Mouse (Mus musculus): ENCODE measurements around the gene Crybb3. TPM values are rescaled to one million over a fixed set of nuclear protein-coding genes. Genes with fewer than 3 reads are reported as not detected.

Crybb3 gene
- total RNA-seq, 1 experiment: 1.2 TPM

GRCm38 (mm10) chr5:113050581-113051185, 30.7 kb downstream of the Crybb3 start:
- DNase-seq (ENCODE audit: low read depth, low spot score): no peak
- Histone ChIP-seq H3K36me3 (ENCODE audit: control insufficient read depth, insufficient read depth, low read length, poor library complexity, severe bottlenecking) (no peaks in the 10 kb centered on the region), H3K9me3 (ENCODE audit: control insufficient read depth, insufficient read depth, low read depth, low read length) (no peaks in the 10 kb centered on the region), H3K9ac (ENCODE audit: insufficient read depth, low read depth, low read length, poor library complexity, severe bottlenecking) (no peak overlapping the region), H3K27ac (ENCODE audit: insufficient read depth, low read depth, low read length, poor library complexity, severe bottlenecking) (no peak overlapping the region), H3K4me3 (ENCODE audit: insufficient read depth in 1 of 2, low read depth in 1 of 2, low read length in 2 of 2, poor library complexity in 1 of 2, severe bottlenecking in 1 of 2) (no peak overlapping the region), H3K4me1 (ENCODE audit: control insufficient read depth in 2 of 2, insufficient read depth in 2 of 2, low read length in 2 of 2, poor library complexity in 1 of 2) (peaks cover 0 to 2% of the 10 kb centered on the region in 2 experiments; a peak in 1 of 4 replicates)
- TF ChIP-seq CHD2 (IDR thresholded peaks at IDR 0.05; ENCODE audit: low read depth, low read length) (no peak), HCFC1 (IDR thresholded peaks at IDR 0.05; ENCODE audit: borderline replicate concordance, insufficient read depth, low read length) (no peak), ZNF384 (IDR thresholded peaks at IDR 0.05; ENCODE audit: low read depth, low read length) (no peak), ZC3H11A (IDR thresholded peaks at IDR 0.05; ENCODE audit: borderline replicate concordance, low read depth, low read length) (no peak), MAFK (IDR thresholded peaks at IDR 0.05; ENCODE audit: insufficient read depth, low read depth, low read length) (no peak)
- in situ Hi-C loops (cut with MboI; ENCODE audit: low sequenced_read_pairs in 2 of 2, unreplicated experiment in 2 of 2): loop anchor here (5.0 to 25.0 kb wide), 4 partner anchors 166 to 613 kb away; partner anchors contain the start of gene Gm6588 (in 1 of the 2)

GRCm38 (mm10) chr5:113049876-113050275, 31.5 kb downstream of the Crybb3 start:
- TF ChIP-seq HCFC1 (IDR thresholded peaks at IDR 0.05; ENCODE audit: borderline replicate concordance, insufficient read depth, low read length) (no peak), CHD2 (IDR thresholded peaks at IDR 0.05; ENCODE audit: low read depth, low read length) (no peak), MAFK (IDR thresholded peaks at IDR 0.05; ENCODE audit: insufficient read depth, low read depth, low read length) (no peak), ZNF384 (IDR thresholded peaks at IDR 0.05; ENCODE audit: low read depth, low read length) (no peak), ZC3H11A (IDR thresholded peaks at IDR 0.05; ENCODE audit: borderline replicate concordance, low read depth, low read length) (no peak)
- H3K36me3 ChIP-seq (ENCODE audit: control insufficient read depth, insufficient read depth, low read length, poor library complexity, severe bottlenecking): no peaks in the 10 kb centered on the region
- H3K9me3 ChIP-seq (ENCODE audit: control insufficient read depth, insufficient read depth, low read depth, low read length): no peaks in the 10 kb centered on the region
- no peak overlapping the region for H3K4me3 ChIP-seq (ENCODE audit: insufficient read depth in 1 of 2, low read depth in 1 of 2, low read length in 2 of 2, poor library complexity in 1 of 2, severe bottlenecking in 1 of 2)
- in situ Hi-C loops (cut with MboI; ENCODE audit: low sequenced_read_pairs in 2 of 2, unreplicated experiment in 2 of 2): loop anchor here (5.0 to 25.0 kb wide), 4 partner anchors 165 to 613 kb away; partner anchors contain the start of gene Gm6588 (in 1 of the 2)
- H3K9ac ChIP-seq (ENCODE audit: insufficient read depth, low read depth, low read length, poor library complexity, severe bottlenecking): no peak overlapping the region
- no peak for DNase-seq (ENCODE audit: low read depth, low spot score)
- peaks cover 0 to 5% of the 10 kb centered on the region in 2 experiments; a peak in 1 of 4 replicates for H3K4me1 ChIP-seq (ENCODE audit: control insufficient read depth in 2 of 2, insufficient read depth in 2 of 2, low read length in 2 of 2, poor library complexity in 1 of 2)
- H3K27ac ChIP-seq (ENCODE audit: insufficient read depth, low read depth, low read length, poor library complexity, severe bottlenecking): no peak overlapping the region

GRCm38 (mm10) chr5:113045511-113046273, 35.7 kb downstream of the Crybb3 start:
- Histone ChIP-seq H3K9ac (ENCODE audit: insufficient read depth, low read depth, low read length, poor library complexity, severe bottlenecking) (no peak overlapping the region), H3K4me3 (ENCODE audit: insufficient read depth in 1 of 2, low read depth in 1 of 2, low read length in 2 of 2, poor library complexity in 1 of 2, severe bottlenecking in 1 of 2) (no peak overlapping the region), H3K36me3 (ENCODE audit: control insufficient read depth, insufficient read depth, low read length, poor library complexity, severe bottlenecking) (no peaks in the 10 kb centered on the region), H3K27ac (ENCODE audit: insufficient read depth, low read depth, low read length, poor library complexity, severe bottlenecking) (no peak overlapping the region), H3K9me3 (ENCODE audit: control insufficient read depth, insufficient read depth, low read depth, low read length) (no peaks in the 10 kb centered on the region), H3K4me1 (ENCODE audit: control insufficient read depth in 2 of 2, insufficient read depth in 2 of 2, low read length in 2 of 2, poor library complexity in 1 of 2) (peaks cover 0 to 3% of the 10 kb centered on the region in 2 experiments; a peak in 1 of 4 replicates)
- DNase-seq (ENCODE audit: low read depth, low spot score): no peak
- TF ChIP-seq ZNF384 (IDR thresholded peaks at IDR 0.05; ENCODE audit: low read depth, low read length) (no peak), MAFK (IDR thresholded peaks at IDR 0.05; ENCODE audit: insufficient read depth, low read depth, low read length) (no peak), CHD2 (IDR thresholded peaks at IDR 0.05; ENCODE audit: low read depth, low read length) (no peak), HCFC1 (IDR thresholded peaks at IDR 0.05; ENCODE audit: borderline replicate concordance, insufficient read depth, low read length) (no peak), ZC3H11A (IDR thresholded peaks at IDR 0.05; ENCODE audit: borderline replicate concordance, low read depth, low read length) (no peak)
- in situ Hi-C loops (cut with MboI; ENCODE audit: low sequenced_read_pairs in 2 of 2, unreplicated experiment in 2 of 2): no loop called here

- in situ Hi-C loops (cut with MboI; ENCODE audit: low sequenced_read_pairs in 2 of 2, unreplicated experiment in 2 of 2): no loop called here
- Histone ChIP-seq H3K9ac (ENCODE audit: insufficient read depth, low read depth, low read length, poor library complexity, severe bottlenecking) (no peak overlapping the region), H3K4me1 (ENCODE audit: control insufficient read depth in 2 of 2, insufficient read depth in 2 of 2, low read length in 2 of 2, poor library complexity in 1 of 2) (peaks cover 0 to 3% of the 10 kb centered on the region in 2 experiments; a peak in 1 of 4 replicates), H3K9me3 (ENCODE audit: control insufficient read depth, insufficient read depth, low read depth, low read length) (no peaks in the 10 kb centered on the region), H3K4me3 (ENCODE audit: insufficient read depth in 1 of 2, low read depth in 1 of 2, low read length in 2 of 2, poor library complexity in 1 of 2, severe bottlenecking in 1 of 2) (no peak overlapping the region), H3K27ac (ENCODE audit: insufficient read depth, low read depth, low read length, poor library complexity, severe bottlenecking) (no peak overlapping the region), H3K36me3 (ENCODE audit: control insufficient read depth, insufficient read depth, low read length, poor library complexity, severe bottlenecking) (no peaks in the 10 kb centered on the region)
- DNase-seq (ENCODE audit: low read depth, low spot score): no peak
- no peak for TF ChIP-seq ZNF384 (IDR thresholded peaks at IDR 0.05; ENCODE audit: low read depth, low read length)
- TF ChIP-seq ZC3H11A (IDR thresholded peaks at IDR 0.05; ENCODE audit: borderline replicate concordance, low read depth, low read length): no peak
- TF ChIP-seq CHD2 (IDR thresholded peaks at IDR 0.05; ENCODE audit: low read depth, low read length): no peak
- no peak for TF ChIP-seq HCFC1 (IDR thresholded peaks at IDR 0.05; ENCODE audit: borderline replicate concordance, insufficient read depth, low read length)
- TF ChIP-seq MAFK (IDR thresholded peaks at IDR 0.05; ENCODE audit: insufficient read depth, low read depth, low read length): no peak
Measured at GRCm38 (mm10) chr5:113043531-113043930, 37.9 kb downstream of the Crybb3 start.

Data from ES-E14 (cell line).